Mouse (Mus musculus): Measurements from ENCODE around the gene Xylb. TPM values are rescaled to one million over a fixed set of nuclear protein-coding genes. Genes with fewer than 3 reads are reported as not detected.

Gene Xylb
- polyA plus RNA-seq, 1 experiment from 2014 or later: 9.3 TPM

Other genes starting within 250 kb of the Xylb start
- 1.5 and 1.6 TPM in 2 replicates for gene Acaa1b, start 200.3 kb upstream of the Xylb start, polyA plus RNA-seq (2016; fragmentation: Nextera tagmentation; extraction: Ambion mirVana)
- not detected in 2 replicates for gene Gm47289, start 198.2 kb upstream of the Xylb start, polyA plus RNA-seq (2016; fragmentation: Nextera tagmentation; extraction: Ambion mirVana)
- not detected in 2 replicates for gene Slc22a13, start 148.3 kb upstream of the Xylb start, polyA plus RNA-seq (2016; fragmentation: Nextera tagmentation; extraction: Ambion mirVana)
- 12.1 and 12.3 TPM in 2 replicates for gene Oxsr1, start 35.0 kb upstream of the Xylb start, polyA plus RNA-seq (2016; fragmentation: Nextera tagmentation; extraction: Ambion mirVana)
- gene Acaa1a, start 17.7 kb upstream of the Xylb start, polyA plus RNA-seq (2016; fragmentation: Nextera tagmentation; extraction: Ambion mirVana): 75.2 and 76.8 TPM in 2 replicates
- 8.3 and 9.9 TPM in 2 replicates for gene Myd88, start 16.0 kb upstream of the Xylb start, polyA plus RNA-seq (2016; fragmentation: Nextera tagmentation; extraction: Ambion mirVana)
- not detected in 2 replicates for gene Slc22a14, start 8.2 kb downstream of the Xylb start, polyA plus RNA-seq (2016; fragmentation: Nextera tagmentation; extraction: Ambion mirVana)
- 78.6 and 85.6 TPM in 2 replicates for gene Acvr2b, start 44.7 kb downstream of the Xylb start, polyA plus RNA-seq (2016; fragmentation: Nextera tagmentation; extraction: Ambion mirVana)
- 44.2 and 45.3 TPM in 2 replicates for gene Exog, start 87.6 kb downstream of the Xylb start, polyA plus RNA-seq (2016; fragmentation: Nextera tagmentation; extraction: Ambion mirVana)
- 1.2 and 1.5 TPM in 2 replicates for gene Scn5a, start 221.6 kb downstream of the Xylb start, polyA plus RNA-seq (2016; fragmentation: Nextera tagmentation; extraction: Ambion mirVana)

Measured in embryonic facial prominence, embryonic 10.5 days (tissue).